Mouse (Mus musculus) heart, embryonic 14.5 days (tissue): ENCODE measurements around the gene Elfn1. TPM values are rescaled to one million over a fixed set of nuclear protein-coding genes. Genes with fewer than 3 reads are reported as not detected.

Source experiments
- ATAC-seq: fragments of 200-750 bp; cut with Nextera tagmentation; 2 replicates; pipeline ENCODE4 v1.8.0; 2017; ENCODE audit warnings: low read depth, moderate TSS enrichment; ENCODE audit not compliant: insufficient number of reproducible peaks, insufficient read depth, low FRiP score
- H3K27ac ChIP-seq, 2 experiments: fragments of 200-500 bp in 1 of 2; fragments of 300-500 bp in 1 of 2; sonication (generic) in 1 of 2; replicated peaks in 1 of 2; 2 replicates each; pipeline ENCODE4 v1.5.1; 2012 to 2014; ENCODE audit warnings: low read depth in 2 of 2, low read length in 2 of 2, control low read depth in 1 of 2, mild to moderate bottlenecking in 1 of 2, mixed read lengths in 1 of 2; ENCODE audit not compliant: control insufficient read depth in 1 of 2, insufficient read depth in 1 of 2
- H3K27me3 ChIP-seq: fragments of 300-500 bp; sonication (generic); 2 replicates; pipeline ENCODE4 v1.6.1; 2014; ENCODE audit warnings: mild to moderate bottlenecking, low read length, control low read depth; ENCODE audit not compliant: control insufficient read depth, insufficient read depth
- H3K36me3 ChIP-seq: fragments of 300-500 bp; sonication (generic); 2 replicates; pipeline ENCODE4 v1.6.1; 2014; ENCODE audit warnings: mild to moderate bottlenecking, control low read depth, low read length, mixed read lengths; ENCODE audit not compliant: control insufficient read depth, insufficient read depth
- H3K4me1 ChIP-seq, 2 experiments: fragments of 200-500 bp in 1 of 2; fragments of 300-500 bp in 1 of 2; sonication (generic) in 1 of 2; 2 replicates each; pipeline ENCODE4 v1.6.1; 2012 to 2014; ENCODE audit warnings: low read length in 2 of 2, control low read depth in 1 of 2, mixed read lengths in 1 of 2; ENCODE audit not compliant: control insufficient read depth in 2 of 2, insufficient read depth in 2 of 2
- H3K4me2 ChIP-seq: fragments of 300-500 bp; sonication (generic); 2 replicates; pipeline ENCODE4 v1.6.1; 2014; ENCODE audit warnings: mild to moderate bottlenecking, low read length
- H3K4me3 ChIP-seq, 2 experiments: fragments of 200-500 bp in 1 of 2; fragments of 300-500 bp in 1 of 2; sonication (generic) in 1 of 2; 2 replicates each; pipeline ENCODE4 v1.5.1; 2012 to 2014; ENCODE audit warnings: low read length in 2 of 2, mild to moderate bottlenecking in 2 of 2, control low read depth in 1 of 2, low read depth in 1 of 2, moderate library complexity in 1 of 2; ENCODE audit not compliant: control insufficient read depth in 1 of 2, insufficient read depth in 1 of 2
- H3K9ac ChIP-seq: fragments of 300-500 bp; sonication (generic); 2 replicates; pipeline ENCODE4 v1.6.1; 2014; ENCODE audit warnings: mild to moderate bottlenecking, low read length
- H3K9me3 ChIP-seq: fragments of 300-500 bp; sonication (generic); 2 replicates; pipeline ENCODE4 v1.6.1; 2016; ENCODE audit warnings: low read length, control low read depth; ENCODE audit not compliant: control insufficient read depth
- WGBS: fragments of 180-500 bp; shearing (Covaris S2); extraction: QIAGEN DNeasy Blood & Tissue Kit; methylation state at CpG from one replicate; pipeline ENCODE4 v1.1.7; 2014; 5-methylcytosine and 5-hydroxymethylcytosine counted together
- polyA plus RNA-seq: library from polyadenylated mRNA; unstranded; fragments of >200 nt; fragmentation: Nextera tagmentation; extraction: Ambion mirVana; gene quantifications from 2 replicates; pipeline ENCODE4 v1.2.1, GENCODE M21; 2014

Gene Elfn1
- polyA plus RNA-seq, 1 experiment from 2014 or later: not detected

- no peak overlapping the region for H3K27ac ChIP-seq
- H3K9me3 ChIP-seq: no peaks in the 10 kb centered on the region
- WGBS: 29% methylated on average over 9 of the region's 9 CpGs
- no peaks in the 10 kb centered on the region for H3K36me3 ChIP-seq
- no peak for ATAC-seq
- H3K9ac ChIP-seq: no peak overlapping the region
- peaks cover 82% of the 10 kb centered on the region for H3K27me3 ChIP-seq
- peaks cover 2 to 18% of the 10 kb centered on the region in 2 experiments; a peak in 3 of 4 replicates for H3K4me1 ChIP-seq
- no peak overlapping the region for H3K4me2 ChIP-seq
- 0 out of 4 replicates have a peak overlapping the region, but pooled peaks of 1 of the 2 experiments have one; percentile 67 for H3K4me3 ChIP-seq
Observed at GRCm38 (mm10) chr5:139906507-139906906, 1.2 kb upstream of the Elfn1 start.

- H3K4me3 ChIP-seq: peak overlapping the region in 1 of 2 experiments; percentile 67; a peak in 2 of 4 replicates
- peaks cover 90% of the 10 kb centered on the region for H3K27me3 ChIP-seq
- H3K36me3 ChIP-seq: no peaks in the 10 kb centered on the region
- H3K27ac ChIP-seq: no peak overlapping the region
- no peak overlapping the region for H3K9ac ChIP-seq
- no peaks in the 10 kb centered on the region for H3K9me3 ChIP-seq
- whole genome bisulfite sequencing: under 1% methylated on average over 19 of the region's 19 CpGs
- H3K4me2 ChIP-seq: peak overlapping the region; percentile 99
- peaks cover 2 to 23% of the 10 kb centered on the region in 2 experiments; a peak in 3 of 4 replicates for H3K4me1 ChIP-seq
- ATAC-seq: no peak
Observed at GRCm38 (mm10) chr5:139907241-139907640, 502 bp upstream of the Elfn1 start.

- Histone ChIP-seq H3K9me3 (no peaks in the 10 kb centered on the region), H3K27ac (no peak overlapping the region), H3K4me2 (peak overlapping the region; percentile 99), H3K36me3 (no peaks in the 10 kb centered on the region), H3K9ac (peak overlapping the region; percentile 64), H3K4me3 (peak overlapping the region; percentile 51 to 67), H3K4me1 (peaks cover 5 to 31% of the 10 kb centered on the region in 2 experiments; a peak in 3 of 4 replicates), H3K27me3 (peaks cover 93% of the 10 kb centered on the region)
- ATAC-seq: no peak
- under 1% methylated on average over 58 of the region's 78 CpGs for WGBS
Observed at GRCm38 (mm10) chr5:139908243-139908810, 584 bp downstream of the Elfn1 start.

GRCm38 (mm10) chr5:139908811-139909627 lies 1.3 kb downstream of the Elfn1 start:
- peak overlapping the region; percentile 99 for H3K4me2 ChIP-seq
- H3K27me3 ChIP-seq: peaks cover 98% of the 10 kb centered on the region
- ATAC-seq: no peak
- peak overlapping the region; percentile 64 for H3K9ac ChIP-seq
- peaks cover 5 to 31% of the 10 kb centered on the region in 2 experiments; a peak in 3 of 4 replicates for H3K4me1 ChIP-seq
- peak overlapping the region; percentile 51 to 67 for H3K4me3 ChIP-seq
- H3K36me3 ChIP-seq: no peaks in the 10 kb centered on the region
- 1% methylated on average over 50 of the region's 50 CpGs for WGBS
- H3K27ac ChIP-seq: no peak overlapping the region
- no peaks in the 10 kb centered on the region for H3K9me3 ChIP-seq

DNA sequence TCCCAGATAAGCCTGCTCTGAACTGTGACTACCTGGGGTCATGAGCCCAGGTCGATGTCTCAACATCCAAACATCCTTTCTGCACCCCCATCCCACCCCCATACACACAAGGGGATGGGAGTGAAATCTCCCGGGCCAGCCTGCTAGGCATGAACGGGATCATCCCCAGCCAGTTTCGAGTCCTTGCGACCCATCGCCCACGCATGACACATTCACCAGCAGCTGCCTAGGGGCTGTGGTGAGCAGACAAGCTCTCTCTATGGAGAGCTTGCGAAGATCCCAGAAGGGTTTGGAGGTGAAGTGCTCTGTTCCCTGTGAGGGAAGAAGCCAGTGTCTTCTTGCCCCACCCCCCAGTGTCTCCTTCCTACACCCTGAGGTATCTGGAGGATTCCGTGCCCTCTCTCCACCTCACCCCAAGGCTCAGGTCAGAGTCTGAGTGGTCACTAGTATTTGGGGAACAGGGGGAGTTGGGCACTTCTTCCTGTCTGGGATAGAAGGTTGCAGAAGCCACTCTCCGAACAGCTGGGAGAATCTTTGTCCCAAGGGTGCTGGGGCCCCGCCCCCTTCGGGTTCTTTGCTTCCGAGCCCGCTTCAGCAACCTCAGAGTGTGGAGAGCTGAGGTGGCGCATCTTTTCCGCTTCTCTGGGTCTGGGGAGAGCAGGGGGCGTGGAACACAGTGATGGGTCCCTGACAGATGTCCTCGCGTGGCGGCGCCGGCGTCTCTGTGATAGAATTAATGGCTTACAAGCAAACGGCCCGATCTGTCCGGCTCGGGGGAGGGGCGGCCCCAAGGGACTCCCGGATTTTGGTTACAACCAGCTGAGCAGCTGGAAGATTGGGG lies 2.2 kb downstream of the Elfn1 start:
- H3K4me2 ChIP-seq: peak overlapping the region; percentile 14; the same call in 1 of the 2 replicates
- no peak overlapping the region for H3K9ac ChIP-seq
- H3K4me1 ChIP-seq: peaks cover 5 to 31% of the 10 kb centered on the region in 2 experiments; a peak in 3 of 4 replicates
- WGBS: 3% methylated on average over 29 of the region's 29 CpGs
- H3K4me3 ChIP-seq: peak overlapping the region in 1 of 2 experiments; percentile 3; a peak in 1 of 4 replicates
- peaks cover 100% of the 10 kb centered on the region for H3K27me3 ChIP-seq
- H3K9me3 ChIP-seq: no peaks in the 10 kb centered on the region
- H3K36me3 ChIP-seq: no peaks in the 10 kb centered on the region
- ATAC-seq: no peak
- H3K27ac ChIP-seq: no peak overlapping the region

DNA sequence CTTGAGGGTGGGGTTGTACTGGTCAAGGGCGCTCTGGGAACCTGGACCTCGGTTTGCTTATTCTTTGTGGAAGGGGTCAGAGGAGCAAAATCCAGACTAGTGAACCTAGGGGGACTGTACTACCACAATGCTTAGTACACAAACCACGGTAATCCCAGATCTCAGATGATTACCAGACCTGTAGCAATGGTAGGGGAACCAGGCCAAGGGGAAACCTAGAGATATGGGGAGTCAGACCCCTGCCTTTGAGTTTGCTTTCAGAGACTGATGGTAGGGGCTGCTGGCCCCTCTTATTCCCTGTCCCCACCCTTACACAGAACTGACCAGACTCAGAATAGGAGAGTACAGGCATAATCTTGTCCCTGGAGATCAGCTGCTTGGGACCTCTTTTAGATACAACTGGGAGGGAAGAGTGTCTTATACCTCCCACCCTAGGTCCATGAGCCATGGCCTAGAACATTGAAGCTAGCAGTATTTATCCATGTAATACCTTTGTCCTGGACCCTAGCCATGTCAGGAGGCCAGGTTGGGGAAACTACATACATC lies 3.1 kb downstream of the Elfn1 start:
- Histone ChIP-seq H3K4me3 (no peak overlapping the region), H3K4me1 (peaks cover 5 to 31% of the 10 kb centered on the region in 2 experiments; a peak in 3 of 4 replicates), H3K9ac (no peak overlapping the region)

GRCm38 (mm10) chr5:139911506-139911905 lies 3.8 kb downstream of the Elfn1 start:
- ATAC-seq: no peak
- 7% methylated on average over 18 of the region's 19 CpGs for WGBS
- no peak overlapping the region for H3K27ac ChIP-seq
- peak overlapping the region; percentile 89; the same call in 1 of the 2 replicates for H3K4me2 ChIP-seq
- no peaks in the 10 kb centered on the region for H3K9me3 ChIP-seq
- peaks cover 5 to 31% of the 10 kb centered on the region in 2 experiments; a peak in 3 of 4 replicates for H3K4me1 ChIP-seq
- H3K9ac ChIP-seq: no peak overlapping the region
- H3K36me3 ChIP-seq: no peaks in the 10 kb centered on the region
- H3K27me3 ChIP-seq: peaks cover 100% of the 10 kb centered on the region
- peak overlapping the region in 1 of 2 experiments; percentile 51; a peak in 1 of 4 replicates for H3K4me3 ChIP-seq

More for the DNA sequence above, 3.1 kb downstream of the Elfn1 start:
- no peak for ATAC-seq
- WGBS: 24% methylated on average over 3 of the region's 3 CpGs
- Histone ChIP-seq H3K4me2 (no peak overlapping the region), H3K36me3 (no peaks in the 10 kb centered on the region), H3K27me3 (peaks cover 100% of the 10 kb centered on the region), H3K9me3 (no peaks in the 10 kb centered on the region), H3K27ac (no peak overlapping the region)
